Mouse (Mus musculus) neural tube, postnatal 0 days (tissue): ENCODE measurements around the gene Cluh. TPM values are rescaled to one million over a fixed set of nuclear protein-coding genes. Genes with fewer than 3 reads are reported as not detected.

ENCODE experiments used
- polyA plus RNA-seq: library from polyadenylated mRNA; unstranded; fragments of >200 nt; fragmentation: Nextera tagmentation; extraction: Ambion mirVana; gene quantifications from 2 replicates; pipeline ENCODE4 v1.2.1, GENCODE M21; 2015

Cluh gene
- 20.7 and 23.0 TPM in 2 replicates for polyA plus RNA-seq

DNA sequence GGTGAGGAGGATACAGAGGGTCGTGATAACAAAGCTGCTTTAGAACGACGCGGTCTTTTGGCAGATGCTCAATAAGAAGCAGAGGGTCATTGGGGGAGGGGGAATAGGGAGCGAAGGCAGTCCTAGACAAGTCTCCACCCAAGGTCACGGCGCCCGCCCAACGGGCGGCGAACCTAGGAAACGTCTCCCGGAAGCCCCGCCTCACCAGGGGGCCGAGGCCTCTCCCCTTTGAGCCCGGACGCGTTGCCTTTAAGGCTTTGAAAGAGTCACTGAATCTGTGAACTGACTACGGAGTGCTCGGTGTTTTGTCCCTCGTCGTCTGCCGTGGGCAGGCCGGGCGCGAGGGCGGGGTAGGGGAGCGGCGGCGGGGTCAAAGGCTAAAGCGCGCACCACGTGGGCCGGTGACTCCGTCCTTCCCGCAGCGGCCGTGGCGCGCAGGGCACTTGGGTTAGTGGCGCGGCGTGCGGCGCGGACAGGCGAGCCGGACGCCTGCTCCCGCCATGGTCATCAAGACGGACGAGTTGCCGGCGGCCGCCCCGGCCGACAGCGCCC lies at the start of gene Cluh:
Cluh (plus strand) TSS at position 401 of the 552 bp plus-strand sequence.

DNA sequence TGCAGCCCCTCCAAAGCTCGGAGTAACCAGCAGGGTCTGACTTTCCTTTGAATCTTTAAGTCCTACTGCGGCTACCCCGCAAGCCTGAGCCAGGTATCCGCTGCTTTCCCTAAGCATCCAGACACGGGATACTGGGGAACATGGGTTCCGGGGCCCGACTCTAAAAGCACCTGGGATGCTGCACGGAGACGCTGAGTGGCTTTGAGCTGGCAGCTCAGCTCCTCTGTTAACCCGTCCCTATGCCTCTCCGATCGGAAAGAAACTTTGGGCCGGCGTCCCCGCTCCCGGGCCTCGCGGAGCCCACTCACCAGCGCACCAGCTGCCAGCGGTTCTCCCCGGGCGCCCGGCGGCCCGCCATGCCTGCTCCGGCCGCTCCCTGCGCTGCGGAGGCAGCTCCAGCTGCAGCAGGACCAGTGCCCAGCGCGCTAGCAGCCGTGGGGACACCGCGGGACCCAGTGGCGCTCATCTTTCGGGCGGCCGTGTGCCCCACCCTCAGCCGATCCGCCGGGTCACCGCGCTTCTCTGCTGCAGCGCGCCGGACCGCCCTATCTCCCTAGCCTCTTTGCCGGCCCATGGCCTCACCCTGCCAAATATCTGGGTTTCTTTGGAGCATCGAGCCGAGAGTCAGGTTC lies 38.6 kb upstream of the Cluh start, which contains the start of gene Rap1gap2:
Rap1gap2 (minus strand) TSS at position 371 of the 632 bp plus-strand sequence.

DNA sequence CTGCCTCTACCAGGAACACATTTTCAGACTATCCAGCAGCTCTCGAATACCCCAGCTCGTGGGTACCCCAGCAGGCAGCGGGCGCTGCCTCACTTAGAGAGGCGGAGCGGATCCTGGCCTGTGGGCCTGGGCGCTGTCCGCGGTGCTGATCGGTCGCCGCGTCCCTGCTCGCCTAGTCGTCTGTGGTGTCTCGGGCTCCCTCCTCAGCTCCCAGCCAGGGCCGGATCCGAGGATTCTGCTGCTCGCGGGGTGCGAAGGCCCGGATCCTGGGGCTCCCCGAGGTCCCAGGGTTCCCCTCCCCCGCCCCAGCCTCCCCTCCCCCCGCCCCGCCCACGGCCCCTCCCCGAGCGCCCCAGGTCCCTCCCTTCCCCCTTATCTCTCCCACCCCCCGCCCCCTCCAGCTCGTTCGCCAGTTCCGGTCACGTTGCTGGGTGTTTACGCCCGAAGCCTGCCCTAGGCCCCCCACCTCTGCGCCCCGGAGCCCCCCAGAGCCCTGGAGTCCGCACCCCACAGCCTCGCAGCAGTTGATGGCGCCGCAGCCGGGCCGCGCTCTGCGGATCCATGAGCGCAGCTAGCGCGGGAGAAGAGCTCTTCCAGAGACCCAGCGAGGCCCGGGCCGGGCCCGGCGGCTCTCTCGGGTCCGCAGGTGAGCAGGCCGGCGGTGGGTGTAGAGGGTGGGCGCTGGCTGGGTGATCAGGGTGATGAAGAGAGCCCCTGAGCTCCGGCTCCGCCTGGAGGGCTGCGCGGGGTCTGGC lies 29.9 kb upstream of the Cluh start, which contains the start of gene Ccdc92b:
Ccdc92b (plus strand) TSS at position 405 of the 755 bp plus-strand sequence.

Other genes with a start within 250 kb of the Cluh start
- 14.2 and 14.7 TPM in 2 replicates for gene Rap1gap2, start 38.6 kb upstream of the Cluh start, polyA plus RNA-seq
- gene Ccdc92b, start 29.9 kb upstream of the Cluh start, polyA plus RNA-seq, result 3.3 and 3.9 TPM in 2 replicates
- 88.5 and 108 TPM in 2 replicates for gene Pafah1b1, start 75.2 kb downstream of the Cluh start, polyA plus RNA-seq
- gene Mettl16, start 121.3 kb downstream of the Cluh start, polyA plus RNA-seq, result 28.1 and 29.6 TPM in 2 replicates
- gene Mnt, start 181.4 kb downstream of the Cluh start, polyA plus RNA-seq, result 6.5 and 8.2 TPM in 2 replicates
- gene Sgsm2, start 247.6 kb downstream of the Cluh start, polyA plus RNA-seq, result 23.6 and 30.9 TPM in 2 replicates
- 20.9 and 21.6 TPM in 2 replicates for gene Tsr1, start 248.6 kb downstream of the Cluh start, polyA plus RNA-seq